Mouse (Mus musculus): ENCODE measurements around the gene Maip1. TPM values are rescaled to one million over a fixed set of nuclear protein-coding genes. Genes with fewer than 3 reads are reported as not detected.

Maip1 gene
- 19.1 and 20.6 TPM in 2 replicates for polyA plus RNA-seq (2015; fragmentation: Nextera tagmentation; extraction: Ambion mirVana)

- H3K27ac ChIP-seq, result peak within 1 kb of the TSS; percentile 96
- no peaks in the 10 kb centered on the region for H3K9me3 ChIP-seq
- H3K9ac ChIP-seq, result peak within 1 kb of the TSS; percentile 91
- H3K27me3 ChIP-seq, result no peaks in the 10 kb centered on the region
- WGBS, result under 1% methylated on average over 72 of the region's 72 CpGs
- peaks cover 2% of the 10 kb centered on the region; the same call in 1 of the 2 replicates for H3K36me3 ChIP-seq
- H3K4me3 ChIP-seq, result peak within 1 kb of the TSS; percentile 88
- peaks cover 26% of the 10 kb centered on the region for H3K4me1 ChIP-seq
- peak within 1 kb of the TSS; percentile 85 for H3K4me2 ChIP-seq (replicated peaks)
- ATAC-seq (ENCODE audit: low FRiP score, low read depth), result peak; percentile 92
Observed at GRCm38 (mm10) chr1:57406187-57407151, at the start of gene Maip1, which contains the start of gene Tyw5. Gene Maip1 (plus strand): TSS chr1:57406328. Gene Tyw5 (minus strand): TSS chr1:57407101.

GRCm38 (mm10) chr1:57358546-57358945 is 47.6 kb upstream of the Maip1 start:
- Histone ChIP-seq H3K4me1 (peaks cover 8% of the 10 kb centered on the region), H3K36me3 (no peaks in the 10 kb centered on the region), H3K9me3 (no peaks in the 10 kb centered on the region), H3K4me3 (no peak overlapping the region), H3K27me3 (0 out of 2 replicates have a peak, but pooled peaks cover 12% of the 10 kb centered on the region), H3K27ac (no peak overlapping the region), H3K9ac (no peak overlapping the region), H3K4me2 (replicated peaks) (no peak overlapping the region)
- 20% methylated on average over 5 of the region's 5 CpGs for WGBS
- peak; percentile 73 for ATAC-seq (ENCODE audit: low FRiP score, low read depth)

- peaks cover 3% of the 10 kb centered on the region; the same call in 1 of the 2 replicates for H3K27me3 ChIP-seq
- 89% methylated on average over 3 of the region's 3 CpGs for WGBS
Observed at GRCm38 (mm10) chr1:57367446-57367845, 38.7 kb upstream of the Maip1 start.

GRCm38 (mm10) chr1:57369111-57369510 is 37.0 kb upstream of the Maip1 start:
- Histone ChIP-seq H3K9me3 (no peaks in the 10 kb centered on the region), H3K9ac (no peak overlapping the region), H3K27ac (no peak overlapping the region), H3K27me3 (peaks cover 3% of the 10 kb centered on the region; the same call in 1 of the 2 replicates), H3K36me3 (no peaks in the 10 kb centered on the region), H3K4me1 (no peaks in the 10 kb centered on the region), H3K4me2 (replicated peaks) (no peak overlapping the region), H3K4me3 (no peak overlapping the region)
- ATAC-seq (ENCODE audit: low FRiP score, low read depth), result no peak
- 81% methylated on average over 4 of the region's 4 CpGs for WGBS

More at GRCm38 (mm10) chr1:57367446-57367845, 38.7 kb upstream of the Maip1 start:
- no peak overlapping the region for H3K9ac ChIP-seq
- no peaks in the 10 kb centered on the region for H3K4me1 ChIP-seq
- no peak overlapping the region for H3K4me2 ChIP-seq (replicated peaks)
- no peaks in the 10 kb centered on the region for H3K36me3 ChIP-seq
- no peak overlapping the region for H3K4me3 ChIP-seq
- H3K9me3 ChIP-seq, result no peaks in the 10 kb centered on the region
- no peak for ATAC-seq (ENCODE audit: low FRiP score, low read depth)
- no peak overlapping the region for H3K27ac ChIP-seq

DNA sequence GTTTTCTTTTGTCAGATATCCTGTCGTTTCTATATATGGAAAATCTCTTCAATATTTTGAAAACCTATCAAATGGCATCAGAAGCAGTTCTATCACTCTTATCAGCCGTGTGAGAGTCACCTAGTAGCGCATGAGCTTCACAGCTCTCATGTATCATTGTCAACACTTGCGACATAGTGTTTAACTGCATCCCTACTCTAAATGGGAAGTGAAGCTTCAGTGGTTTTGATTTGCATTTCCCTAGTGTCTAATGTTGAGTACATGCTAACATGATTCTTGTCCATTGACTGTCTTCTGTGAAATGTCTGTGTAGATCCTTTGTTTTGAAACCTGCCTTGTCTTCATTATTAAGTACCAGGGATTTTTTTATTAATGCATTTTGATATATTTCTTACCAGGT is 35.7 kb upstream of the Maip1 start:
- 84% methylated on average over 4 of the region's 4 CpGs for WGBS
- Histone ChIP-seq H3K9me3 (no peaks in the 10 kb centered on the region), H3K9ac (no peak overlapping the region), H3K27ac (no peak overlapping the region), H3K4me2 (replicated peaks) (no peak overlapping the region), H3K4me3 (no peak overlapping the region), H3K36me3 (no peaks in the 10 kb centered on the region), H3K27me3 (peaks cover 3% of the 10 kb centered on the region; the same call in 1 of the 2 replicates), H3K4me1 (no peaks in the 10 kb centered on the region)
- no peak for ATAC-seq (ENCODE audit: low FRiP score, low read depth)

DNA sequence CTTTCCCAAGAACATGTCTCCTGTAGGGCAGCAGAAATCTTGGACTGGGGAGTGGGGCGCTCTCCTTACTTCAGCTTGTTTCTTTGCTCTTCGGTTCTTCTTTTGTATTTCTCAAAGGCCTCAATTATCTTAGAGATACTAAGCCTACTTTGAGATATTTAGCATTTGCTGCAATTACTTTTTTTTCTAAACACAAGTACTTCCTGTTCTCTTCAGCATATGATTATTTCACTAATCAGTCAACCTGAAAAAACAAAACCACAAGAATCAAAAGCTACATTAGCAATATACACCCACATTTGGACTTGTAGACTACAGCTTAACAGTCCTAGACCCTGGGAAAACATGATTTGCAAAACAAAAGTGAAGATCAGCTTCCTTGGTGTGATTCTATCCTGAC is 30.9 kb upstream of the Maip1 start:
- H3K27ac ChIP-seq, result no peak overlapping the region
- WGBS, result 94% methylated on average over 2 of the region's 2 CpGs
- H3K36me3 ChIP-seq, result no peaks in the 10 kb centered on the region
- no peaks in the 10 kb centered on the region for H3K9me3 ChIP-seq
- H3K4me2 ChIP-seq (replicated peaks), result no peak overlapping the region
- no peak for ATAC-seq (ENCODE audit: low FRiP score, low read depth)
- no peak overlapping the region for H3K9ac ChIP-seq
- no peak overlapping the region for H3K4me3 ChIP-seq
- H3K4me1 ChIP-seq, result peaks cover 11% of the 10 kb centered on the region
- H3K27me3 ChIP-seq, result no peaks in the 10 kb centered on the region

DNA sequence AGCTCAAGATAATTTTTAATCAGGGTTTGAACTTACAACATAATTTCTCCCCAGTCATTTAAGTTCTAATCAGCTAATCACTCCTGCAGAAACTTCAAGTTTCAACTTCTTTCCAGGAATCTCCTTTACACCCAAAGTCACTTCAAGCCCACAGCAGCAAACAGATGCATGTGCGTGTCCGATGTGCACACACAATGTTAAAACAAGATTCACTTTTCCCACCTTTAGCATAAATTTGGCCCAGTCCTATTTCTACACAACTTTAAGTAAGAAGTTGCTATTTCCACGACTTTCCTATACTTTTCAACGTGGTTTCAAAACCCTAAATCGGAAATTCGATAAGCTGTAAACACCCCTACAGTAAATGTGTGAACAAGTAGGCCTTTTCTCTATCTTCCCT is 29.3 kb upstream of the Maip1 start:
- no peaks in the 10 kb centered on the region for H3K27me3 ChIP-seq
- H3K9ac ChIP-seq, result peak overlapping the region; percentile 93; the same call in 1 of the 2 replicates
- no peak overlapping the region for H3K27ac ChIP-seq
- 65% methylated on average over 6 of the region's 6 CpGs for WGBS
- no peaks in the 10 kb centered on the region for H3K36me3 ChIP-seq
- H3K4me3 ChIP-seq, result peak overlapping the region; percentile 92
- peak overlapping the region; percentile 97 for H3K4me2 ChIP-seq (replicated peaks)
- no peak for ATAC-seq (ENCODE audit: low FRiP score, low read depth)
- H3K4me1 ChIP-seq, result peaks cover 11% of the 10 kb centered on the region
- no peaks in the 10 kb centered on the region for H3K9me3 ChIP-seq

DNA sequence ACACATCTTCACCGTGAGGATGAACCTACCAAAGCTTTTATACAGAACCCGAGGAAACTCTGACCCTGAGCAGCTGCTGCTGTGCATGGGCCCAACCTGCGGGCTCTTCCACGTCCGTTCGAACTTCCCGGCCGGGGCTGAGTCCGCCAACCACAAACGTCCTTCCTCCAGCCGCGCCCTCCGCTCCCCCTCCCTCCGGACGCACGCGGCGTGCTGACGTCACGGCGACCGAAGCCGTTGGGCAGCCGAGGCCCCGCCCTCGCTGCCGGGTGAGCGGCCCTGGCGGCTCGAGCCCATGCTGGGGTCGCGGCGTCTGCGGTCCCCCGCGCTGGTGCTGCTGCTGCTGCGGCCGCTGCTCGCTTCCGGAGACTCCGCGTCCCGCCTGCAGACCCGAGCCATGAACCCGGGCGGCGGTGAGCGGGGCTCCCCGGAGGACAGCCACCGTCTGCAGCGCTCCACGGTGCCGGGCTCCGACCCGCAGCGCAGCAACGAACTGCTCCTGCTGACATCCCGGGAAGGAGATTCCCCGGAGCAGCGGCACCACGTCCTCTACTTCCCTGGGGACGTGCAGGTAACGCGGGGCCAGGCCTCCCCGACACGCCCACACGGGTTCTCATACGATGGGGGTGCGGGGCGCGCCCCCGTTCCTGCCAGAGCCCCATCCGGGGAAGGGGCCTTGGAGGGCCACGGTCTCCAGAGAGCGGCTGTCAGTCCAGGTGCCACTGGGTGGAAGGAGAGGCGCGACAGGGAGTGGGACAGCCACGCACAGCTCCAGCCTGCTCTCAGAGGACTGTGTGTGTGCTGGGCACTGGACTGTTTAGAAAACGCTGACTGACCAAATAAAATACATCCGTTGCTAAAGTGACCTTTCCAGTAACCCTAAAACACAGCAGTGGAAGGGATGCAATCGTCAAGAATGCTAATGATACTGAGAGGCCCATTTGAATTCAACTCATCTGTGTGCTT is 28.5 kb upstream of the Maip1 start, which contains the start of gene 1700066M21Rik:
1700066M21Rik (plus strand) TSS at position 245 of the 966 bp plus-strand sequence.
- H3K4me3 ChIP-seq, result peak within 1 kb of the TSS; percentile 92
- ATAC-seq (ENCODE audit: low FRiP score, low read depth), result peak; percentile 97
- peak within 1 kb of the TSS; percentile 67 for H3K27ac ChIP-seq
- peak within 1 kb of the TSS; percentile 93 for H3K9ac ChIP-seq
- peak within 1 kb of the TSS; percentile 97 for H3K4me2 ChIP-seq (replicated peaks)
- H3K27me3 ChIP-seq, result no peaks in the 10 kb centered on the region
- no peaks in the 10 kb centered on the region for H3K9me3 ChIP-seq
- no peaks in the 10 kb centered on the region for H3K36me3 ChIP-seq
- WGBS, result under 1% methylated on average over 81 of the region's 81 CpGs
- H3K4me1 ChIP-seq, result peaks cover 11% of the 10 kb centered on the region

DNA sequence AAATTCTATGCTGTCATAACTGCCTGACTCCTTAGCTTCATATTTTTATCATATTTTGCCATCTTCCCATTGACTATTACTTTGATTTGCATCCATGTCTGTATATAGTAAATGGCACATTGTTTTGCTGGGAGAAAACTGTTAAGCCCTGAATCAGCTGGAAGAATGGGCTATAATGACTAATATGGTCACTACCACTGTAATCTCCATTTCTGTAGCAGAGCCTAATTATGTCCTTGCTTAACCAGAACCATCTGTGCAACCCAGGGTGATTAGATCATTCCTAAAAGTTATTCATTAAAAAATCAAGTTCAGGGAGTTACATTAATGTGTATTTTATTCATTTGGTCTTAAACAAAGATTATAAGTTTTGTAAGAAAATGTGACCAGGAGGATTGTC is 19.6 kb upstream of the Maip1 start:
- Histone ChIP-seq H3K36me3 (peaks cover 23% of the 10 kb centered on the region), H3K4me3 (no peak overlapping the region), H3K27me3 (no peaks in the 10 kb centered on the region), H3K4me2 (replicated peaks) (no peak overlapping the region), H3K9ac (no peak overlapping the region), H3K9me3 (no peaks in the 10 kb centered on the region), H3K27ac (no peak overlapping the region), H3K4me1 (no peaks in the 10 kb centered on the region)
- no peak for ATAC-seq (ENCODE audit: low FRiP score, low read depth)

DNA sequence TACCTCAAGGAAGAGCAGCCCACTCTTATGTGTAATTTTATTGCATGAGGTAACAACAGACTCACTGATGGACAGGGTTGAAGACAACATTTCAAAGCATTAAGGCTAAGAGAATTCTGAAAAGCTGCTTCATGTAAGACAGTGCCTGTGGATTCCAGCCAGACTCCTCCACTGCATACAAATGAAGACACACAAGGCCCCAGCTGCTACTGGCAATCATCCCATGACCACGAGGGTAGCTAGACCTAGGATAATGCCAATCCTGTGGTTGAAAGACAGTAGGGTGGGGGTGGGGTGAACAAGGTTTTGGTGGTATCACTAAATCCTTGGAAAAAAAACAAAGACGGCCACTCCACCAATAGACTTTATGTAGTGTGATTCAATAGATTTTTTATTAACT is 18.3 kb upstream of the Maip1 start:
- no peaks in the 10 kb centered on the region for H3K4me1 ChIP-seq
- no peak for ATAC-seq (ENCODE audit: low FRiP score, low read depth)
- H3K27me3 ChIP-seq, result no peaks in the 10 kb centered on the region
- 73% methylated on average over 2 of the region's 2 CpGs for WGBS
- H3K4me3 ChIP-seq, result no peak overlapping the region
- H3K9ac ChIP-seq, result no peak overlapping the region
- H3K27ac ChIP-seq, result no peak overlapping the region
- H3K36me3 ChIP-seq, result peaks cover 34% of the 10 kb centered on the region
- no peak overlapping the region for H3K4me2 ChIP-seq (replicated peaks)
- H3K9me3 ChIP-seq, result no peaks in the 10 kb centered on the region

DNA sequence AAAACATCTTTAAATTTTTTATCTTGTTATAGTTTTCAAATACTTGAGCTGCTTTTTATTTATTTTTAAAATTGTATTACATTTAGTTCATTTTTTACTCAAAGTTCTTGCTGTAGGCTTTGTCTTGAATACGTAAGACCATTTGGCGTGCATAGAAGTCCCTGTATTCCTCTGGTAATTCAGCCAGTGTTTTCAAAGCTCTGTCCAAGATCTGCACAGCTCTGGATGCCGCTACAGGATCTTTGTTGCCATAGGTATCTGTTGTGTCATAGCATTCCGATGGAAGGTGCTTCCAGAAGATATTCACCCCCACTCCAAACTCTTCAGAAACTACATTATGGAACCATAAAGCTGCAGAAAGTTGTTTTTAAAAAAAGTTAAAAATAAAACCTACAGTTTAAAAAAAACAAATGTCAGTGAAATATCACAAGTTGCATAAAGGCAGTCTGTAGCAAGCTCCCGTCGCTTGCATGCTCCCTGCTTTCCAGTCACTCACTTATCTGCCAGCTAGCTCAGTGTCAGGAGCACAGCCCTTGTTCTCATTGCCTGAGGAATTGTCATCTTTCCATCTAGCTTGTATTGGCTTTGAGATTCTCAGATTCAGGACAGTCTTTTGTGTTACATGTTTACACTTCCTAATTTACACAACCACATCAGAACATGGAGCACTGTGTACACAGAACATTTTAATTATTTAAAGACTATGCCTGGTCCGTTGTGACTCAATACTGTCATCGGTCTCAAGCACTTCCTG is 17.5 kb upstream of the Maip1 start:
- H3K4me1 ChIP-seq, result no peaks in the 10 kb centered on the region
- ATAC-seq (ENCODE audit: low FRiP score, low read depth), result no peak
- H3K4me3 ChIP-seq, result no peak overlapping the region
- H3K9ac ChIP-seq, result no peak overlapping the region
- 93% methylated on average over 8 of the region's 8 CpGs for WGBS
- H3K4me2 ChIP-seq (replicated peaks), result no peak overlapping the region
- H3K27me3 ChIP-seq, result no peaks in the 10 kb centered on the region
- peaks cover 41% of the 10 kb centered on the region for H3K36me3 ChIP-seq
- no peak overlapping the region for H3K27ac ChIP-seq
- H3K9me3 ChIP-seq, result no peaks in the 10 kb centered on the region

Data from limb, embryonic 13.5 days (tissue).